Mouse (Mus musculus) embryonic stem cell, embryonic (primary cell): ENCODE results near the gene Cib3.

Source experiments
- CTCF ChIA-PET, 4 experiments: fragments of 300-600 bp in 2 of 4; fragments of 350-600 bp in 2 of 4; sonication (Branson Sonifier 250); formaldehyde crosslinking; loops; one replicate each; lab custom pipeline; 2022; ENCODE audit warnings: inconsistent platforms in 2 of 4; lab: Charles Lee
- POLR2A ChIA-PET, 4 experiments: fragments of 300-600 bp in 2 of 4; fragments of 350-600 bp in 2 of 4; sonication (Branson Sonifier 250); formaldehyde crosslinking; loops; one replicate each; lab custom pipeline; 2022; ENCODE audit warnings: antibody characterized with exemption in 4 of 4, inconsistent platforms in 1 of 4; lab: Charles Lee

The Cib3 gene

DNA sequence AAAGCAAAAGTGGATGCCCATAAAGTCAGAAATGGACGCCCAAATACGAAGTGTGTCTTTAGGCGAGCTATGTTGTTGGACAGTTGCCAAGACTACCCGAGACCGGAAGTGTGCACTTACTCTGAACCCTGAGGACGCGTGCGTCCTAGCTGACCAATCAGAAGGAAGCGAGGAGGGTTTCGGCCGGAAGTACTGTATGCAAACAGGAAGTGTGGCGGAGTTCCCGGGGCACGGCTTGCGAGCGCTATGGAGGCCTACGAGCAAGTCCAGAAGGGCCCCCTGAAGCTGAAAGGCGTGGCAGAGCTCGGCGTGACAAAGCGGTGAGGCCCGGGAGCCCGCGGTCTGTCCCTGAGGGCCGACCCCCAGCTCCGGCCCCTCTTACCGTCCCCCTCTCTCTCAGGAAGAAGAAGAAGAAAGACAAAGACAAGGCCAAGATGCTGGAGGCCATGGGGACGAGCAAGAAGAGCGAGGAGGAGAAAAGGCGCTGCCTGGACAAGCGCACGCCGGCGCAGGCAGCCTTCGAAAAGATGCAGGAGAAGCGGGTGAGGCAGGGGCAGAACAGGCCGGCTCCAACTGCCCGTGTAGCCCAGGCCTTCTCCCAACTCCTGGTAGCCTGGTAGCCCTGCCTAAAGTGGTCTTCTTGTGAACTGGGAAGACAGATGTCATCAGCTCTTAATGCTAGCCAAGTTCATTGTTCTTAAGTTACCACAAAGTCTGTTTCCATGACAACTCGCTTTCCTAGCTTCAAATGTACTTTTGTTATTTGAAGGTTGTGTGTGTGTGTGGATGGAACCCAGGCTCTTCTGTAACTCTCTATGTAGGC lies 7.1 kb upstream of the Cib3 start, which contains the start of gene Fam32a:
TSS of gene Fam32a (plus strand) at position 190 of the 823 bp plus-strand sequence.
- ChIA-PET POLR2A (interaction anchor here (0.6 to 7.3 kb wide), 42 partner anchors 10 to 661 kb away, joined by 3 to 114 read pairs (median 4); partner anchors contain the start of genes Ap1m1 (in 3 of the 4), Klf2 (in 3 of the 4), Hsh2d (in 2 of the 4) and Rab8a (in 1 of the 4)), CTCF (interaction anchor here (0.7 to 6.7 kb wide), 12 partner anchors 10 to 203 kb away, joined by 3 to 145 read pairs (median 4); partner anchors contain the start of genes Ap1m1 (in 3 of the 4) and Hsh2d (in 1 of the 4))

GRCm38 (mm10) chr8:72218781-72219540 lies 6.3 kb upstream of the Cib3 start:
- ChIA-PET POLR2A (interaction anchor here in 3 of 4 experiments (0.6 to 7.3 kb wide), 40 partner anchors 9 to 660 kb away, joined by 3 to 114 read pairs (median 4); partner anchors contain the start of genes Ap1m1 (in 3 of the 3), Hsh2d (in 2 of the 3), Klf2 (in 2 of the 3) and Rab8a (in 1 of the 3)), CTCF (interaction anchor here (0.5 to 6.7 kb wide), 10 partner anchors 9 to 204 kb away, joined by 3 to 145 read pairs (median 4); partner anchors contain the start of gene Ap1m1 (in 3 of the 4))

GRCm38 (mm10) chr8:72215871-72216270 lies 3.2 kb upstream of the Cib3 start:
- ChIA-PET CTCF (interaction anchor here in 1 of 4 experiments (1.0 kb wide), 1 partner anchor 8 kb away, joined by 4 read pairs; no protein-coding TSS in a partner anchor), POLR2A (no interaction called here)

- ChIA-PET POLR2A (interaction anchor here in 2 of 4 experiments (1.0 to 1.3 kb wide), 2 partner anchors 25 to 32 kb away, joined by 3 to 4 read pairs; partner anchors contain the start of gene Ap1m1 (in 1 of the 2)), CTCF (interaction anchor here in 3 of 4 experiments (0.6 to 1.2 kb wide), 8 partner anchors 10 to 513 kb away, joined by 3 to 5 read pairs (median 3); partner anchors contain the start of genes Ap1m1 (in 1 of the 3) and B3gnt3 (in 1 of the 3))
These were observed 2.4 kb upstream of the Cib3 start for GRCm38 (mm10) chr8:72215060-72215459.

- ChIA-PET CTCF (interaction anchor here in 1 of 4 experiments (1.1 kb wide), 1 partner anchor 26 kb away, joined by 6 read pairs; the partner anchor contains the start of gene Ap1m1), POLR2A (interaction anchor here in 2 of 4 experiments (0.7 to 1.3 kb wide), 3 partner anchors 16 to 107 kb away, joined by 3 to 4 read pairs (median 3); partner anchors contain the start of gene Olfr374 (in 1 of the 2))
These were observed 899 bp upstream of the Cib3 start, which contains the start of gene Gm11034 for GRCm38 (mm10) chr8:72213536-72213935. Gene Gm11034, minus strand, starts transcription at chr8:72213636.

DNA sequence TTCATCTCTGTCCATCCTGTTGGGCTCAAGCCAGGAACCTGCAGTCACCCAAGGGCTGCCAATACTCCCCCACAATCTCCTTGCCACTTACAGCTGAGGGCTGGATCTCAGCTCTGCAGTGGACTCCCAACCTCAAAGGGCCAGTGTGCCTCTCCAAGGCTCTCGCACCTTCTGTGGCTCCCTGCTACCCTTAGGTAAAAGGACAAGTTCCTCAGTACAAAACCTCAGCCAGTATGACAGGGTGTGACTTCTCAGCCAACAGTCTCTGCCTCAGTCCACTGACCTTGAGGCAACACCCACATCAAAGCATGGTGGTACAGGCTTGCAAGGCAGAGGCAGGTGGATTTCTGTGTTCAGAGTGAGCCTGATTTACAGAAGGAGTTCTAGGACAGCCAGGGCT lies 791 bp downstream of the Cib3 start:
- ChIA-PET CTCF (interaction anchor here in 1 of 4 experiments (0.6 kb wide), 1 partner anchor 28 kb away, joined by 5 read pairs; the partner anchor contains the start of gene Ap1m1), POLR2A (interaction anchor here in 2 of 4 experiments (0.8 to 1.2 kb wide), 3 partner anchors 14 to 22 kb away, joined by 3 to 4 read pairs (median 3); partner anchors contain the start of gene Hsh2d (in 2 of the 2))

- POLR2A ChIA-PET = interaction anchor here in 2 of 4 experiments (0.5 to 1.0 kb wide), 3 partner anchors 17 to 229 kb away, joined by 3 read pairs; no protein-coding TSS in a partner anchor
- CTCF ChIA-PET = interaction anchor here in 2 of 4 experiments (0.6 to 1.2 kb wide), 2 partner anchors 33 to 223 kb away, joined by 4 to 13 read pairs; no protein-coding TSS in a partner anchor
These were observed 1.9 kb downstream of the Cib3 start for GRCm38 (mm10) chr8:72210710-72211109.

GRCm38 (mm10) chr8:72210222-72210621 lies 2.4 kb downstream of the Cib3 start:
- ChIA-PET POLR2A (interaction anchor here in 2 of 4 experiments (0.5 to 1.1 kb wide), 4 partner anchors 9 to 229 kb away, joined by 3 to 6 read pairs (median 3); partner anchors contain the start of gene Fam32a (in 1 of the 2)), CTCF (interaction anchor here in 2 of 4 experiments (0.6 to 1.2 kb wide), 2 partner anchors 33 to 222 kb away, joined by 4 to 13 read pairs; no protein-coding TSS in a partner anchor)

DNA sequence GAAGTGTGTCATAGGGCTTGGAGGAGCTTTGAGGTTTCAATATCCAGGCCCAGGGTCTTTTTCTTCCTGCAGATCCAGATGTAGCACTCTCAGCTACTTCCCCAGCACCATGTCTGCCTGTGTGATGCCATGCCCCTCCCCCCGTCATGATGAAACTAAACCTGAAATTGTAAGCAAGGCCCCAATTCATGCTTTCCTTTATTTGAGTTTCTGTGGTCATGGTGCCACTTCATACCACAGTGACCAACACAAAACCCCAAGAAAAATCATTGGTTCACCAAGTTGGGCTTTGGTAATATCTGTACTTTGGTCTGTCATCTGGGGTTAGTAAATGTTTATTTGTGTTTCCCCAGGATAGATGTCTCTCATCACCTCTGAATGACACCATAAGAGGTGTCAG lies 4.1 kb downstream of the Cib3 start:
- POLR2A ChIA-PET = interaction anchor here in 1 of 4 experiments (0.6 kb wide), 1 partner anchor 108 kb away, joined by 3 read pairs; no protein-coding TSS in a partner anchor

GRCm38 (mm10) chr8:72197997-72198396 lies 14.6 kb downstream of the Cib3 start:
- POLR2A ChIA-PET = interaction anchor here in 2 of 4 experiments (0.8 to 1.9 kb wide), 18 partner anchors 8 to 445 kb away, joined by 3 to 8 read pairs (median 4); partner anchors contain the start of genes Fam32a (in 2 of the 2), Hsh2d (in 2 of the 2), Ap1m1 (in 1 of the 2) and Cib3 (in 1 of the 2)

More for the DNA sequence above, 4.1 kb downstream of the Cib3 start:
- CTCF ChIA-PET = no interaction called here

DNA sequence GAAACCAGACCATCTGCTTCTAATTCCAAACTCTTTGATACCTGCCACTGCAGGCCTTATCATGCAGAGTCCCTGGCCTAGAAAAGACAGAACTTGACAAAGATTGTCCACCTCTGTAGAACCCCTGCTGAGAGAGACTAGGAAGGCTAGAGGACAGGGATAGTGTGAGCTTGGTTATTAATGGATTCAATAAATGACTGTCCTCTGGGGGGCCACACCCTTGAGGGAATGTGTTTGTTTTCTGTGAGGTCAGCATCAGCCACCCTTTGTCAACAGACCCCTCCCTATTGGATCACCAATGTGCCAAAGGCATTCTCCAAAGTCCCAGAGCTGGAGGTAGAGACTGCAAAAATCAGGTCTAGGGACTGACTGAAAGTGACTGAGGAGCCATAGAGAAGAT lies 20.6 kb downstream of the Cib3 start:
- POLR2A ChIA-PET = interaction anchor here in 3 of 4 experiments (0.6 to 2.1 kb wide), 12 partner anchors 37 to 148 kb away, joined by 3 to 7 read pairs (median 4); partner anchors contain the start of genes Ap1m1 (in 2 of the 3) and Klf2 (in 2 of the 3)
- CTCF ChIA-PET = interaction anchor here in 2 of 4 experiments (1.1 to 1.4 kb wide), 3 partner anchors 11 to 65 kb away, joined by 3 to 4 read pairs (median 4); no protein-coding TSS in a partner anchor

More at GRCm38 (mm10) chr8:72197997-72198396, 14.6 kb downstream of the Cib3 start:
- CTCF ChIA-PET = interaction anchor here in 2 of 4 experiments (0.6 to 1.5 kb wide), 2 partner anchors 42 to 393 kb away, joined by 3 to 5 read pairs; partner anchors contain the start of gene Ap1m1 (in 1 of the 2)

DNA sequence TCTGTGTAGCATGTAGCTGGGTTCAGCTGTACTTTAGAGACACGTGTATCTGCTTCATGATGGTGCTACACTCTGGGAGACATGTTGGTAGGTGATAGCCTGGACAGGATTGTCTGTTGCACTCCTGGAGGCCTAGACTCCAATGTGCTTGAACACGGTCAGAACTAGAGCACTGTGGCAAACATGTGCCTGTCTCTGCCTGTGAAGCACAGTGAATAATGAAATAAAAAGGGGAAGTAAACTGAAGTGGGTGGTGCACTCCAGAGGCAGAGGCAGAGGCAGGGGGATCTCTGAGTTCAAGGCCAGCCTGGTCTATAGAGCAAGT lies 22.5 kb downstream of the Cib3 start:
- ChIA-PET POLR2A (interaction anchor here in 2 of 4 experiments (0.6 to 2.7 kb wide), 15 partner anchors 8 to 128 kb away, joined by 3 to 10 read pairs (median 4); partner anchors contain the start of genes Cib3 (in 1 of the 2), Fam32a (in 1 of the 2) and Klf2 (in 1 of the 2)), CTCF (interaction anchor here in 3 of 4 experiments (0.8 to 4.1 kb wide), 6 partner anchors 13 to 85 kb away, joined by 3 to 20 read pairs (median 4); no protein-coding TSS in a partner anchor)

DNA sequence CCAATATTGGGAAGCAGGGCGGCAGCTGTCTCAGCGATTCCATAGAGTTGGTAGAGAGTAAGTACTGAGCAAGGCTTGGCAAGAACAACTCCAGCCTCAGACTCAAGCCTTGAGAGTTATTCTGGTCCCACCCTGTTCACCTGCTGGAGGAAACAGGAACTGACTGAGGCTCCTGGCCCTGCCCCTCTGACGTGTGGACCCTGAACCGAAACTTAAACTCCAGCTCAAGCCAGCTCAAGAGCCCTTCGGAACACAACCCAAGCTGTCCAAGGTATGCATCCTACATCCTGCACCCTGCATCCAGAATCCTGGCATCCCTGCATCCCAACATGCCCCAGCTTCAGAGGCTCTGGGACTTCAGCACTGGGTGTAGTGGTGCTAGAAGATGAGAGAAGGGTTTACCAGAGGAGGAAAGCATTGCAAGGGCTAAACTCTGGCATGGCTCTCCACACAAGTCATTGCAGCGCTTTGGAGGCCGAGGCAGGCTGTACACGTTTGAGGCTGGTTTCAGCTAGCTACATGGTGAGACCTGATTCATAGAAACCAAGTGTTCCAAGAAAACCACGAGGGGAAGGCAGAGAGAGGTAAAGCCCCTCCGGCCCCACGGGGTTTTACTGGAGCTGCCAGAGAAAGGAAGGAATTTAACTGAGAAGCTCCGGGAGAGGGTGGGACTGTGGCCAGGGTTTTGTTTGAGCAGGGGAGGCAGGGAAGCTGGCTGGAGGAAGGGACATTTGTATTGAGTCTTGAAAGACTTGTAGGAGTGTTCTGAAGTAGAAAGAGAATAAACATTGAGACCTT lies 23.0 kb downstream of the Cib3 start, which contains the start of gene Hsh2d:
TSS of gene Hsh2d (plus strand) at position 222 of the 798 bp plus-strand sequence.
- ChIA-PET POLR2A (interaction anchor here in 2 of 4 experiments (0.6 to 2.7 kb wide), 23 partner anchors 8 to 383 kb away, joined by 3 to 10 read pairs (median 3); partner anchors contain the start of genes Fam32a (in 2 of the 2), Ap1m1 (in 1 of the 2), Cib3 (in 1 of the 2) and Klf2 (in 1 of the 2)), CTCF (interaction anchor here (0.7 to 4.1 kb wide), 10 partner anchors 11 to 84 kb away, joined by 3 to 20 read pairs (median 4); partner anchors contain the start of gene Ap1m1 (in 1 of the 4))

GRCm38 (mm10) chr8:72187793-72188331 lies 24.8 kb downstream of the Cib3 start:
- CTCF ChIA-PET = interaction anchor here in 2 of 4 experiments (0.5 to 4.1 kb wide), 3 partner anchors 10 to 112 kb away, joined by 3 to 20 read pairs (median 9); no protein-coding TSS in a partner anchor
- POLR2A ChIA-PET = interaction anchor here in 2 of 4 experiments (1.1 to 2.3 kb wide), 3 partner anchors 9 to 32 kb away, joined by 3 to 8 read pairs (median 4); partner anchors contain the start of gene Fam32a (in 1 of the 2)
